ENCODE assay signal across 8 mouse cellular contexts in genomic region chr10:50902741-50903715, GRCm38 (mm10). TPM values are rescaled to one million over a fixed set of nuclear protein-coding genes. Genes with fewer than 3 reads are reported as not detected.
DNase-seq lines count a peak whose midpoint lies in the region; ATAC-seq lines count a peak whose summit lies in the region.

No protein-coding gene starts in this region.

- 0 out of 2 replicates have a peak, but pooled peaks have one; percentile 10 for ATAC-seq in granulocyte monocyte progenitor cell, adult 5-6 weeks (replicated peaks; ENCODE audit: poor library complexity, severe bottlenecking)
- no peak for ATAC-seq in erythroblast, adult 5-6 weeks (replicated peaks; ENCODE audit: low FRiP score, poor library complexity, severe bottlenecking)

- no peaks in the 10 kb centered on the region for H3K36me3 ChIP-seq in limb, embryonic 10.5 days

- peaks cover 100% of the 10 kb centered on the region for H3K27me3 ChIP-seq in limb, embryonic 10.5 days (ENCODE audit: low read depth, poor library complexity, severe bottlenecking)

- no peaks in the 10 kb centered on the region for H3K9me3 ChIP-seq in limb, embryonic 10.5 days (replicated peaks)

- peak; percentile 33 for DNase-seq in right cerebral cortex, postnatal 4 days
- DNase-seq in right cerebral cortex, postnatal 36 days (ENCODE audit: low spot score in 2 of 2) = no peak
- DNase-seq in limb, embryonic 10.5 days (ENCODE audit: low spot score) = peak; percentile 72
- DNase-seq in yolk sac, embryonic 10.5 days (ENCODE audit: low spot score) = peak; percentile 63
- DNase-seq in frontal cortex, postnatal 14 days (ENCODE audit: low spot score in 2 of 2) = no peak
- no peak for DNase-seq in lung, postnatal 14 days

- no peak overlapping the region for H3K27ac ChIP-seq in limb, embryonic 10.5 days

- peak overlapping the region; percentile 31 for H3K4me3 ChIP-seq in limb, embryonic 10.5 days

- WGBS in limb, embryonic 10.5 days = under 1% methylated on average over 43 of the region's 43 CpGs

- H3K4me1 ChIP-seq in limb, embryonic 10.5 days = peaks cover 26% of the 10 kb centered on the region

RNA-seq across cellular contexts. Expression of gene Sim1, which starts 8.5 kb away (rescaled TPM):
- total RNA-seq in granulocyte monocyte progenitor cell, adult 5-6 weeks (2014; fragmentation: Nextera tagmentation) = not detected in 2 replicates
- not detected in 2 replicates for total RNA-seq in granulocyte monocyte progenitor cell, adult 5-6 weeks (2017)
- polyA plus RNA-seq in limb, embryonic 10.5 days (2016; fragmentation: Nextera tagmentation; extraction: Ambion mirVana) = 0.65 and 0.74 TPM in 2 replicates
- total RNA-seq in erythroblast, adult 5-6 weeks (2015; ENCODE audit: low replicate concordance) = 0.42 TPM in 1 of 2 replicates, not detected in the other
- total RNA-seq in erythroblast, adult 5-6 weeks (2017; ENCODE audit: low replicate concordance) = not detected in 2 replicates

Comparison
In these comparisons a context has a peak if more than half of its experiments do, and no peak if none do; other contexts are left out.
1. DNase-seq: peak in right cerebral cortex, postnatal 4 days (single experiment), limb, embryonic 10.5 days (single experiment) and yolk sac, embryonic 10.5 days (single experiment); none in right cerebral cortex, postnatal 36 days (0 of 2), frontal cortex, postnatal 14 days (0 of 2) and lung, postnatal 14 days (single experiment).